Mouse (Mus musculus) limb, embryonic 15.5 days (tissue): Measurements from ENCODE around the gene Nip7. TPM values are rescaled to one million over a fixed set of nuclear protein-coding genes. Genes with fewer than 3 reads are reported as not detected.

Experiments used
- ATAC-seq: fragments of 200-750 bp; cut with Nextera tagmentation; 2 replicates; pipeline ENCODE4 v1.8.0; 2017; ENCODE audit warnings: low read depth, moderate TSS enrichment; ENCODE audit not compliant: insufficient number of reproducible peaks, low FRiP score, low TSS enrichment
- H3K27ac ChIP-seq: fragments of 300-500 bp; sonication (generic); 2 replicates; pipeline ENCODE4 v1.5.1; 2015; ENCODE audit warnings: moderate library complexity, mild to moderate bottlenecking, inconsistent platforms
- H3K27me3 ChIP-seq: fragments of 300-500 bp; sonication (generic); 2 replicates; pipeline ENCODE4 v1.6.1; 2015; ENCODE audit warnings: inconsistent platforms
- H3K36me3 ChIP-seq: fragments of 300-500 bp; sonication (generic); 2 replicates; pipeline ENCODE4 v1.6.1; 2015; ENCODE audit warnings: inconsistent platforms
- H3K4me1 ChIP-seq: fragments of 300-500 bp; sonication (generic); 2 replicates; pipeline ENCODE4 v1.6.1; 2015; ENCODE audit warnings: inconsistent platforms
- H3K4me2 ChIP-seq: fragments of 300-500 bp; sonication (generic); 2 replicates; pipeline ENCODE4 v1.6.1; 2015; ENCODE audit warnings: mild to moderate bottlenecking, inconsistent platforms
- H3K4me3 ChIP-seq: fragments of 300-500 bp; sonication (generic); 2 replicates; pipeline ENCODE4 v1.5.1; 2015; ENCODE audit warnings: mild to moderate bottlenecking, inconsistent platforms
- H3K9ac ChIP-seq: fragments of 300-500 bp; sonication (generic); 2 replicates; pipeline ENCODE4 v1.6.1; 2015; ENCODE audit warnings: inconsistent platforms
- H3K9me3 ChIP-seq: fragments of 300-500 bp; sonication (generic); 2 replicates; pipeline ENCODE4 v1.6.1; 2016; ENCODE audit warnings: inconsistent platforms
- WGBS: fragments of 180-500 bp; shearing (Covaris S2); methylation state at CpG from one replicate; pipeline ENCODE4 v1.1.7; 2015; 5-methylcytosine and 5-hydroxymethylcytosine counted together
- polyA plus RNA-seq: library from polyadenylated mRNA; unstranded; fragments of >200 nt; fragmentation: Nextera tagmentation; extraction: Ambion mirVana; gene quantifications from 2 replicates; pipeline ENCODE4 v1.2.1, GENCODE M21; 2015

Gene Nip7
- polyA plus RNA-seq, 1 experiment from 2014 or later = 82.9 TPM

- peaks cover 16% of the 10 kb centered on the region for H3K4me1 ChIP-seq
- H3K9me3 ChIP-seq = no peaks in the 10 kb centered on the region
- no peak for ATAC-seq
- peaks cover 46% of the 10 kb centered on the region for H3K36me3 ChIP-seq
- H3K9ac ChIP-seq = no peak overlapping the region
- H3K27ac ChIP-seq = no peak overlapping the region
- no peak overlapping the region for H3K4me3 ChIP-seq
- no peak overlapping the region for H3K4me2 ChIP-seq
- H3K27me3 ChIP-seq = no peaks in the 10 kb centered on the region
- WGBS = 92% methylated on average over 8 of the region's 8 CpGs
Measured at GRCm38 (mm10) chr8:107036626-107037025, 20.1 kb upstream of the Nip7 start.

GRCm38 (mm10) chr8:107040632-107041031 lies 16.0 kb upstream of the Nip7 start:
- Histone ChIP-seq H3K4me2 (no peak overlapping the region), H3K9me3 (no peaks in the 10 kb centered on the region), H3K36me3 (peaks cover 84% of the 10 kb centered on the region), H3K4me3 (no peak overlapping the region), H3K27ac (no peak overlapping the region), H3K27me3 (no peaks in the 10 kb centered on the region), H3K4me1 (no peaks in the 10 kb centered on the region), H3K9ac (no peak overlapping the region)
- 72% methylated on average over 7 of the region's 7 CpGs for WGBS
- no peak for ATAC-seq

DNA sequence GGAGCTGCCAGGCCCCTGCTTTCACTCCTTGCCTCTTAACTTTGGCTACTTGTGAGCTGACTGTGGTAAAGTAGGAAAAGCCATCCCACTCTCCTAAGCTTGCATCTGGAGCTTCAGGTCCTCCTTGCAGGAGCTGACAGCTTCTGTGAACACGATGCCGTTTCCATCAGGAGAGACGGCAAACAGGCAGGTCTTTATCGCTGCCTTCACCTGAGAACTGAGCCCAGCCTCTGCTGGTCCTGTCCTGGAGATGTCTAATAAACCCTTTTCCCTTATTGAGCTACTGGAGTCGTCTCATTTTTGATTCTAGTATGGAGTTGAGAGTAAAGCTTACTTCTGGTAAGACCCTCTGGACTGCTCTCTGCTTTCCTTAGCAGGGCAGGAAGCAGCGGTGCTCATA lies 11.2 kb upstream of the Nip7 start:
- Histone ChIP-seq H3K4me3 (no peak overlapping the region), H3K27me3 (no peaks in the 10 kb centered on the region), H3K27ac (no peak overlapping the region), H3K9ac (no peak overlapping the region), H3K36me3 (peaks cover 74% of the 10 kb centered on the region), H3K9me3 (no peaks in the 10 kb centered on the region), H3K4me2 (no peak overlapping the region), H3K4me1 (peaks cover 17% of the 10 kb centered on the region)
- ATAC-seq = no peak
- 88% methylated on average over 6 of the region's 6 CpGs for WGBS

DNA sequence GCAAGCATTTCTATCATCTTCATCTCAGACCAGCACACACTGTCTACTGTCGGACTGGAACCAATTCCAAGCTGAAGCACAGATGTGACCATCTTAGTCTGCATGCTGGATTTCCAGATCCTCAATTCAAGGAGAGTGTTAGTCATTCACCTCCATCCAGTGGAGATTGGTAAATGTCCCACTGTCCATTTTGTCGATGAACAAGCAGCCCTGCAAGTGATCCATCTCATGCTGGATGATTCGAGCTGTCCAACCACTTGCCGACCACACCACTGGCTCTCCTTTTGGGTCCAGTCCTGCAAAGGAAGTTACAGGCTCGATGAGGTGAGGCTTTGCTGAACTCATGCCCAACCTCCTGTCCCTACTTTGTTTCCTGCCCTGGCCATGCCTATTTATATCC lies 9.7 kb upstream of the Nip7 start:
- ATAC-seq = no peak
- Histone ChIP-seq H3K9me3 (no peaks in the 10 kb centered on the region), H3K36me3 (peaks cover 73% of the 10 kb centered on the region), H3K4me2 (0 out of 2 replicates have a peak overlapping the region, but pooled peaks have one; percentile 86), H3K27me3 (no peaks in the 10 kb centered on the region), H3K4me1 (peaks cover 17% of the 10 kb centered on the region), H3K27ac (no peak overlapping the region), H3K9ac (no peak overlapping the region), H3K4me3 (peak overlapping the region; percentile 91)
- 83% methylated on average over 5 of the region's 5 CpGs for WGBS

GRCm38 (mm10) chr8:107048061-107048941 lies 8.4 kb upstream of the Nip7 start, which contains the start of gene Pdf:
Gene Pdf (minus strand): TSS chr8:107048614.
- Histone ChIP-seq H3K9ac (peak within 1 kb of the TSS; percentile 85), H3K4me1 (peaks cover 17% of the 10 kb centered on the region), H3K27ac (peak within 1 kb of the TSS; percentile 94), H3K9me3 (no peaks in the 10 kb centered on the region), H3K4me3 (peak within 1 kb of the TSS; percentile 91), H3K4me2 (peak within 1 kb of the TSS; percentile 86), H3K27me3 (no peaks in the 10 kb centered on the region), H3K36me3 (peaks cover 73% of the 10 kb centered on the region)
- ATAC-seq = peak; percentile 75
- under 1% methylated on average over 87 of the region's 87 CpGs for WGBS

DNA sequence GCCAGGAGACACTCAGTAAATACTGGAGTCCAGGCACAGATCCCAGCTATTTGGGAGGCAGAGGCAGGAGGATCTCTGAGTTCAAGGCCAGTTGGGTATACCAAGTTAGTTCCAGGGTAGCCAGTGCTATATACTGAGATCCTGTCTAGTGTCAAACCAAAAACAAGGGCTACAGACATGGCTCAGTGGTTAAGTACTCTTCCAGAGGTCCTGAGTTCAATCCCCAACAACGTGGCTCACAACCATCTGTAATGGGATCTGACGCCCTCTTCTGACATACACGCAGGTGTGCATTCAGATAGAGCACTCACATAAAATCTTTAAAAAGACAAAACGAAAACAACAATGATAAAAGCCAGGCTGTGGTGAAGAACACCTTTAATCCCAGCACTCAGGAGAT lies 7.2 kb upstream of the Nip7 start:
- H3K27me3 ChIP-seq = no peaks in the 10 kb centered on the region

GRCm38 (mm10) chr8:107052046-107052445 lies 4.6 kb upstream of the Nip7 start:
- peaks cover 48% of the 10 kb centered on the region for H3K36me3 ChIP-seq
- H3K4me2 ChIP-seq = no peak overlapping the region
- H3K27me3 ChIP-seq = no peaks in the 10 kb centered on the region
- no peaks in the 10 kb centered on the region for H3K9me3 ChIP-seq
- no peak overlapping the region for H3K9ac ChIP-seq
- H3K4me3 ChIP-seq = no peak overlapping the region
- WGBS = 95% methylated on average over 8 of the region's 8 CpGs
- no peak for ATAC-seq
- H3K4me1 ChIP-seq = peaks cover 27% of the 10 kb centered on the region
- H3K27ac ChIP-seq = no peak overlapping the region

More for the DNA sequence above, 7.2 kb upstream of the Nip7 start:
- Histone ChIP-seq H3K9me3 (no peaks in the 10 kb centered on the region), H3K4me1 (peaks cover 17% of the 10 kb centered on the region), H3K4me2 (peak overlapping the region; percentile 86), H3K4me3 (peak overlapping the region; percentile 91), H3K36me3 (peaks cover 70% of the 10 kb centered on the region), H3K9ac (no peak overlapping the region), H3K27ac (no peak overlapping the region)
- 90% methylated on average over 4 of the region's 4 CpGs for WGBS
- ATAC-seq = no peak

DNA sequence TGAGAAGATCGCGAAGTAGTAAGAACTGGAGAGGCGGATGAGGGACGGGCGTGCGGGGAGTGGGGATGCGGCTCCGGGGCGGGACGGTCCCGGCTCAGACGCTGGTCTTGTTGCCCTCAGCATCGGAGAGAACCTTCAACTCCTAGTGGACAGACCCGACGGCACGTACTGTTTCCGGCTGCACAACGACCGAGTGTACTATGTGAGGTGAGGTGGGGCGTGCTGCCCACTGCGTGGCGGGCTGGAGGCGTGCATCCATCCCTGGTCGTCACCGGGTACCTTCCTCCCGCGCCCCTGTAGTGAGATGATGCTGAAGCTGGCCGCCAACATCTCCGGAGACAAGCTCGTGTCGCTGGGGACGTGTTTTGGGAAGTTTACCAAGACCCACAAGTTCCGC lies 294 bp downstream of the Nip7 start:
- ATAC-seq = peak; percentile 53
- under 1% methylated on average over 33 of the region's 33 CpGs for WGBS
- Histone ChIP-seq H3K9ac (peak overlapping the region; percentile 69), H3K27ac (peak overlapping the region; percentile 65), H3K4me1 (peaks cover 23% of the 10 kb centered on the region), H3K27me3 (no peaks in the 10 kb centered on the region), H3K36me3 (peaks cover 44% of the 10 kb centered on the region), H3K9me3 (no peaks in the 10 kb centered on the region), H3K4me3 (peak overlapping the region; percentile 100), H3K4me2 (peak overlapping the region; percentile 89)

DNA sequence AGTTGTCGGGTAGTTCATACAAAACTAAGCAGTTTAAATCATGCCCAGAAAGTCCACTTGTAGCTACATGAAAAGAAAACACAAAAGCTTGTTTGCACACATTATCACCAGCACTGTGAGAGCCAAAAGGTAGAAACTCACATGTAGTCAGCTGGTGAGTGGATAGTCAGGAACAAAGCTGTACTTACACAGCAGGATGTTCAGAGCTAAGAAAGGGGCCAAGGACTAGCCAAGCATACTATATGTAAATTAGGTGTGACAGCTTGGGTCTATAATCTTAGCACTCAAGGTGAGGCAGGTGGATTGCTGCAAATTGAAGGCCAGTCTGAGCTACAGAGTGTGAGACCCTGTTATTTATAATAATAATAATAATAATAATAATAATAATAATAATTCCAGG lies 5.9 kb downstream of the Nip7 start:
- Histone ChIP-seq H3K9me3 (no peaks in the 10 kb centered on the region), H3K27ac (no peak overlapping the region), H3K4me1 (peaks cover 5% of the 10 kb centered on the region), H3K36me3 (peaks cover 19% of the 10 kb centered on the region), H3K9ac (no peak overlapping the region), H3K27me3 (no peaks in the 10 kb centered on the region), H3K4me3 (no peak overlapping the region), H3K4me2 (no peak overlapping the region)
- no peak for ATAC-seq
- 92% methylated on average over 1 of the region's 1 CpGs for WGBS

DNA sequence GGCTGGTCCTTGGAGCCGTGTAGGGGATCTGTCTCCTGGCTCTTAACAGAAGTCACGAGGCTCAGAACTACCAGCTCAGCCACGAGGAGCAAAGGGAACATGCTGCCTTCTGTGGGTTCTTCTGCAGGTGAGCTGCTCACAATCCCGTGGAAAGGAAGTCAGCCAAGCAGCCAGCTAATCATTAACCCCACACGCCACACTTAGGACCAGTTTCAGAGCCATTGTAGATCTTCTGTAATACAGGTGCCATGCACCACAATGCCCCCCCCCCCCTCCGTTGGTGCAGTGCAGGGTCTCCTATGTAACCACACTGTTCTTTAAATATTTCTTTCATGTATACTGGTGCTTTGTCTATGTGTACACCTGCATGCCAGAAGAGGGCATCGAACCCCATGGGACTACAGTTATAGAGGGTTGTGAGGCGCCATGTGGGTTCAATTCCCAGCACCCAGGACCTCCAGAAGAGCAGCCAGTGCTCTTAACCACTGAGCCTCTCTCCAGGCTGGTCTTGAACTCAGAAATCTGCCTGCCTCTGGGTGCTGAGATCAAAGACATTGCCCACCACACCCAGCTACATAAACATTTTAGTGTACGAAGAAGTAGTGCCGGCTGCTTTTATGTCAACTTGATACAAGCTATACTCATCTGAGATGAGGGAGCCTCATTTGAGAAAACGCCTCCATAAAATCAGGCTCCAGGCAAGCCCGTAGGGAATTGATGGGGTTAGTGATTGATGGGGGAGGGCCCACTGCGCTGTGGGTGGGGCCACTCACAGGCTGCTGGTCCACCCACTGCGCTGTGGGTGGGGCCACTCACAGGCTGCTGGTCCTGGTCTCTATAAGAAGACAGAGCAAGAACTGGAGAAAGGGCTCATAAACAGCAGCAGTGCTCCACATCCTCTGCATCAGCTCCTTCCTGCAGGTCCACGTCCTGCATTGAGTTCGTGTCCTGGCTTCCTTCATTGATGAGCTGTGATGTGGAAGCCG lies 9.1 kb downstream of the Nip7 start, which contains the start of gene Tmed6:
Gene Tmed6, minus strand, starts transcription at position 134 of the 986 bp plus-strand sequence.
- Histone ChIP-seq H3K9ac (no peak within 1 kb of the TSS), H3K4me1 (no peaks in the 10 kb centered on the region), H3K27ac (no peak within 1 kb of the TSS), H3K36me3 (peaks cover 25% of the 10 kb centered on the region), H3K9me3 (no peaks in the 10 kb centered on the region), H3K27me3 (no peaks in the 10 kb centered on the region), H3K4me3 (no peak within 1 kb of the TSS), H3K4me2 (no peak within 1 kb of the TSS)
- no peak for ATAC-seq
- 54% methylated on average over 17 of the region's 17 CpGs for WGBS

- Histone ChIP-seq H3K4me3 (no peak overlapping the region), H3K27ac (no peak overlapping the region), H3K9me3 (no peaks in the 10 kb centered on the region), H3K27me3 (no peaks in the 10 kb centered on the region), H3K9ac (no peak overlapping the region), H3K4me1 (no peaks in the 10 kb centered on the region), H3K36me3 (peaks cover 89% of the 10 kb centered on the region), H3K4me2 (no peak overlapping the region)
- ATAC-seq = no peak
- WGBS = 76% methylated on average over 4 of the region's 4 CpGs
Measured at GRCm38 (mm10) chr8:107073706-107074105, 17.0 kb downstream of the Nip7 start.
